Mouse (Mus musculus) layer of hippocampus, adult 11-12 months (tissue): Measurements from ENCODE around the gene Camta1.
A peak's percentile ranks its signal among the peaks of the same experiment; 100 is the strongest.

Experiments
- DNase-seq: peaks from one replicate; pipeline ENCODE4 v3.0.0; 2022; ENCODE audit warnings: low spot score

Gene Camta1

GRCm38 (mm10) chr4:151604481-151604880, 257.2 kb downstream of the Camta1 start:
- DNase-seq = peak; percentile 41

GRCm38 (mm10) chr4:151603586-151603985, 258.1 kb downstream of the Camta1 start:
- no peak for DNase-seq

GRCm38 (mm10) chr4:151595116-151595515, 266.6 kb downstream of the Camta1 start:
- DNase-seq = no peak

- no peak for DNase-seq
These were observed 268.6 kb downstream of the Camta1 start for GRCm38 (mm10) chr4:151593042-151593441.

- no peak for DNase-seq
These were observed 275.6 kb downstream of the Camta1 start for GRCm38 (mm10) chr4:151586074-151586473.

- DNase-seq = no peak
These were observed 283.7 kb downstream of the Camta1 start for GRCm38 (mm10) chr4:151577961-151578360.

- peak; percentile 40 for DNase-seq
These were observed 285.2 kb downstream of the Camta1 start for GRCm38 (mm10) chr4:151576291-151577108.

- DNase-seq = no peak
These were observed 289.0 kb downstream of the Camta1 start for GRCm38 (mm10) chr4:151572716-151573115.

GRCm38 (mm10) chr4:151569586-151569985, 292.1 kb downstream of the Camta1 start:
- DNase-seq = no peak

GRCm38 (mm10) chr4:151568887-151569286, 292.8 kb downstream of the Camta1 start:
- DNase-seq = no peak

GRCm38 (mm10) chr4:151567105-151567504, 294.6 kb downstream of the Camta1 start:
- no peak for DNase-seq

GRCm38 (mm10) chr4:151555505-151555904, 306.2 kb downstream of the Camta1 start:
- DNase-seq = no peak

GRCm38 (mm10) chr4:151549523-151549922, 312.2 kb downstream of the Camta1 start:
- no peak for DNase-seq

- no peak for DNase-seq
These were observed 316.2 kb downstream of the Camta1 start for GRCm38 (mm10) chr4:151545452-151545851.

- DNase-seq = peak; percentile 28
These were observed 317.5 kb downstream of the Camta1 start for GRCm38 (mm10) chr4:151544191-151544590.

- no peak for DNase-seq
These were observed 321.1 kb downstream of the Camta1 start for GRCm38 (mm10) chr4:151540546-151540945.

GRCm38 (mm10) chr4:151539881-151540280, 321.8 kb downstream of the Camta1 start:
- peak; percentile 29 for DNase-seq

GRCm38 (mm10) chr4:151539167-151539525, 322.5 kb downstream of the Camta1 start:
- DNase-seq = no peak

GRCm38 (mm10) chr4:151538446-151539166, 323.1 kb downstream of the Camta1 start:
- DNase-seq = no peak

- DNase-seq = no peak
These were observed 325.7 kb downstream of the Camta1 start for GRCm38 (mm10) chr4:151535916-151536450.

- DNase-seq = no peak
These were observed 328.2 kb downstream of the Camta1 start for GRCm38 (mm10) chr4:151533451-151533850.

GRCm38 (mm10) chr4:151528436-151528835, 333.2 kb downstream of the Camta1 start:
- no peak for DNase-seq

- no peak for DNase-seq
These were observed 333.9 kb downstream of the Camta1 start for GRCm38 (mm10) chr4:151527763-151528162.
